Mouse (Mus musculus) heart, adult 11 months (tissue): ENCODE measurements around the gene Sez6l.

ENCODE experiments used
- DNase-seq: peaks from one replicate; pipeline ENCODE4 v3.0.0; 2022

Gene Sez6l

DNA sequence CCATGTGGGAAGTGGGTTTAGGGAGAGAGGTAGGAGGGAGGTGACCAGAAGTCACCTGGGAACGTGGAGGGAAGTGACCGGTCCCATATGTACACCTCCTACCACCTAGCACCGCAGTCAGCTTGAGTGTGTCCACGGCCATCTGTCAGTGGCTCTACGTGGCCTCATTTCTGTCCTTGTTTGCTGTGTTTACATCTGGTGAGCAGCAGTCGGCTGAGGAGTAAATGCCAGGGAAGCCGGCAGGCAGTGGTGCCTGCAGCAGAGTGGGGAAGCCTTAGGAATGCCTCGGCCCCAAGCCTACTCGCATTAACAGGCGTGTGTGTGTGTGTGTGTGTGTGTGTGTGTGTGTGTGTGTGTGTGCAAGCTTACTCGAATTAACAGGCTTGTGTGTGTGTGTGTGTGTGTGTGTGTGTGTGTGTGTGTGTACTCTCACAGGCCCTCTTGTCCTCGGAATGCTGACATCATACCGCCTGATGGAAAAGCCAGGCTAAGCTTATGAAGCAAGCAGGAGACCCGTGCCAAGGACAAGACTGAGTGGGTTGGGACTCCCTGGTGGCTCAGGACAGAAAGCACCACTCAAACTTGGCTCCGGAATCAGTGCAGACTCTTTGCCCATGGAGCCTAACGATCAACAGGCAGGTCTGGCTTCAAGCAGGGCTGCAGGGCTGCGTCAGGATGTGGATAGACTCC lies 194.2 kb downstream of the Sez6l start:
- DNase-seq, result peak; percentile 97

DNA sequence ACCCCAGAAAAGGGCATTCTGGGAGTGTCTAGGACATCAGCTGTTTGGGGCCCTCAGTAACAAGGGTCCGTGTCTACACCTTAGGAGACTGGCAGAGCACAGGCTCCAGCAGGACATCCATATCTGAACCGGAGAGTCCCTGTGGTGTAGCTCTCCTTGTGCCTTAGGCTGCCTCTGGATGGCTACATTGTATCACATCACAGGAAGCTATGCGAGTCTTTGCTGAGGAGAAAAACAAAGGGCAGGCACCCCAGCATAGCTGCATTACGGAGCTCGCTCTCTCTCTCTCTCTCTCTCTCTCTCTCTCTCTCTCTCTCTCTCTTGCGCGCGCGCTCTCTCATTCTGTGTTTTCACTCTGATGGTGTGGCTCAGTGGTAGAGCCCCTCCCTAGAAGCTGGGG lies 194.9 kb downstream of the Sez6l start:
- no peak for DNase-seq

DNA sequence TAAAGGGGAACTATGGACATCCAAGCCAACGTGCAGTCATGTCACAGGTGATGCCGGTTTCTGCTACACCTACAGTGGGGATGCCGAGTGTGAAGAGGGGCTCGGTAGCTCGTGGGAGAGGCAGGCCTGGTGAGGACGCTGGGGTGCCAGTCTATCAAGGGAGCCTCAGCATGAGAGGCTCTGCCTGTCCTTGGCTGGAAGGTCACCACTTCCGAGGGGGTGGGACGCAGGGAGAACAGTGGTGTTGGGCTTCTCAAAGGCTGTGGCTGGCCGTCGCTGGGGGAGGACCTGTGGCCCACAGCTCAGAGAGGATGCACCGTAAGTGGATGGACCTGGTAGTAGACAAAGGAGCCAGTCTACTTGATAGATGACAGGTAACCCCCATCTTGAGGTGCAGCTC lies 195.8 kb downstream of the Sez6l start:
- no peak for DNase-seq

DNA sequence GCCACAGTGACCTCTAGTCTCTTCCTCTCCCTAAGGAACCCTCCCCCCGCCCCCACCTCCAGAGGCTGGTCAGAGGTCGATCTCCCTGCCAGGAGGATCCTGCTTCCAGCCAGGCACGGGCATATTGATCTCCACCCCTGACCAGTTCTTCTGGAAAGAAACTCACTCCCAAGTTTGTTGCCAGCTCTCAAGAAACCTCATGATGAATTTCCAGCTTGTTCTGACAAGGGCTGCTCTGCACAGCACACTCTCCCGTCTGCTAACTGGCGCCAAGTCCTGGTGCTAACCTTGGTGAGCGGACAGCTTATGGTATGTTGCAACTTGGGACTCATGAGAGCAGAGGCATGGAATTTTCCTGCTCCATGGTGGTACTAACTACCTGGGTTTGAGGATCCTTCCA lies 198.3 kb downstream of the Sez6l start:
- no peak for DNase-seq

DNA sequence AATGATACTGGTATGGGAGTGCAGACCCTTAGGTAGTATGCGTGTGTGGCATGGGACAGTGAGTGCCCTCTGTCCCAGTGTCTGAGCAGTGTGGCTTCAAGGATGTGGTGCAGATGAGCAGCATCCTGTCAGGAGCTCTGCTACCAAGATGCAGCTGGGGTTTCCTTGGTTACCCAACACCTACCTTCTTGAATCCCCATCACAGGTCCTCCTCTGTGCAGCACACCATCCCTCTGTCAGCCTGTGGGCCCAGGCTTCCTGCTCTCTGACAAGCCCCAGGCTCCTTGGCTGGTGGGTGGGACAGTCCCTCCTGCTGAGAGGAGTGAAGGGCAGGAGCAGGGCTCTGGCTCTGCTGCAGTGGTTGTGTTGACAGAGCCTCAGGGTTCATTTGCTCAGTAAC lies 199.6 kb downstream of the Sez6l start:
- DNase-seq, result no peak

DNA sequence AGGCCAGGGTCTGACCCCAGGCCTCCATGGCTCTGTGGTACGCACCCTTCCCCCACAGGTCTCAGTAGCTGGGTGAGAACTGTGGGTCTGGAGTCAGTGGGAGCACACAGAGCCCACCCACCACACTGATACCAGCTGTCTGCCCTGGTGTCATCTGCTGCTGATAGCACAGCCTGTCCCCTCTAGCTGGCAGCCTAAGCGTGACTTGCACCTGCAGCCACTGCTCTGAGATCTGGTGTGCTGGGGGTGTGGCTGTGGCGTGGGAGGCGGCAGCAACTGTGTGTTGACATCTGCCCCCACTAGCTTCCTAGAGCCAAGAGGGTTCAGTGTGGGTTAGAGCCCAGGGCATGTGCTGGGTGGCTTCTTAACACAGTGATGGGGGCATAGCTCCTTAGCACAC lies 200.9 kb downstream of the Sez6l start:
- DNase-seq, result no peak

DNA sequence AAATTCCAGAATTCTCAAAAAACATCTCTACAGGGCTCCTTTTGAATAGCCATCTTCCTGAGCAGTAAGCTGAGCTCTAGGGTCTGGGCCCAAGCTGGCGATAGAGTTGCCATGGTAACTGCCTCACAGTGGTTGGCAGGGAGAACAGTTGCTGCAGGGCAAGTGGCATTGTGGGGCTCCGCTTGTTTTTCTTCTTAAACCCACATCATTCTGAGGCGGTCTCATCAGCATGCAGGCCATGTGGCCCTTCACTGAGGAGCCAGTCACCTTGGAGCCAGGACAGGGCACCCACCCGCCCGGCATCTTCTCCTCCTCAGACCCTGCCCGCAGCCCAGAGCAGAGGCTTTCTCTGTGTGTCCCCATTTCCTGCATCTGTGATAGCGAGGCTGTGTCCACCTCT lies 205.1 kb downstream of the Sez6l start:
- no peak for DNase-seq

DNA sequence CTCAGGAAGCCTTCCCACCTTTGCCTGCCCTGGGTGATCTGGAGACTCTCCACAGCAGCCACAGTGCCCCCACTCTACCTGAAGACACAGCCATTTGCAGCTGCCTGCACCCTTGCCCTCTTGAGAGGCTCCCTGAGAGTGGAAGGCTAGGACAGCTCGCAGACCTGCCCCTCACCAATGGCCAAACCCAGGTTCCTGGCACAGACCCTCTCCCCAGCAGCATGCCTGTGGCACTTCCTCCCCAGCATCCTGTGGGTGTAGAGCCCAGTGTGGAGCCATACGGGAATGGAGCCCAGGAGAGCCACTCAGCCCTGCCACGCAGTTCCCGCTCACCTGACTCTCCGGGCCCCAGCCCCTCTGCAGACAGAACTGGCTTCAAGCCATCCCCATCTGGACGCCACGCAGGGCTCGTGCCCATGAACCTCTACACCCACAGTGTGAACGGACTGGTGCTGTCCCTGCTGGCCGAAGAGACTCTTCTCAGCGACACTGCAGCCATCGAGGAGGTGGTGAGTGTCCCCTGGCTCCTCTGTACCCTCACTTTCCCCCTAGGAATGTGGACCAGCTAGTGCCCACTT lies 206.7 kb downstream of the Sez6l start:
- DNase-seq, result no peak

DNA sequence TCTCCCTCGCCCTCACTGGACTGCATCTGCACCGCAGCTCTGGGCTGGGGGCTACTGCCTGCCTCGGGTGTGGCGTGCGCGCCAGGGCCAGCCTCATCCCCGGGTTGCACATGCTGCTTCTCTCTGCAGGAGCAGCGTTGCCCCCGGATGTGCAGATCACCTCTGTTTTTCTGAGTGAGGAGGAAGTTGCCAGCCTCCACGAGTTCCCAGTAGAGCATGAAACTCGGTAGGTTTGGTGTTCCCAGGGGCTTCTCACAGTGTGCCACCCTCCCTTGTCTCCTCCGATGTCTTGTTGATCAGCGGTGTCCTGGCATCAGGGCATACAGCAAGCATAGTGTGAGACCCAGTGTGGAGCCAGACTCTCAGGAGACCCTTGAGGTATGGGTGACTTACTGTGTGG lies 207.7 kb downstream of the Sez6l start:
- DNase-seq, result no peak
